Mouse (Mus musculus) forebrain, embryonic 10.5 days (tissue): Measurements from ENCODE around the gene Ubb. TPM values are rescaled to one million over a fixed set of nuclear protein-coding genes. Genes with fewer than 3 reads are reported as not detected.
A peak's percentile ranks its signal among the peaks of the same experiment; 100 is the strongest.
"Not testable (repeated sequence)": the region's sequence is repeated elsewhere in the genome, so short reads cannot be mapped to it uniquely, and the experiment has no call there.

ENCODE experiments used
- DNase-seq: peaks from one replicate; pipeline ENCODE4 v3.0.0-alpha.2; 2017; ENCODE audit warnings: low spot score; ENCODE audit errors: extremely low spot score
- H3K27ac ChIP-seq: fragments of 300-500 bp; sonication (generic); 2 replicates; pipeline ENCODE4 v1.5.1; 2016; ENCODE audit warnings: mild to moderate bottlenecking
- H3K27me3 ChIP-seq: fragments of 300-500 bp; sonication (generic); 2 replicates; pipeline ENCODE4 v1.6.1; 2016; ENCODE audit warnings: mild to moderate bottlenecking; ENCODE audit not compliant: poor library complexity, severe bottlenecking
- H3K36me3 ChIP-seq: fragments of 300-500 bp; sonication (generic); replicated peaks from 2 replicates; pipeline ENCODE4 v1.6.1; 2016; ENCODE audit warnings: mild to moderate bottlenecking, moderate library complexity
- H3K4me1 ChIP-seq: fragments of 300-500 bp; sonication (generic); 2 replicates; pipeline ENCODE4 v1.6.1; 2016
- H3K4me3 ChIP-seq: fragments of 300-500 bp; sonication (generic); 2 replicates; pipeline ENCODE4 v1.5.1; 2016; ENCODE audit warnings: mild to moderate bottlenecking, moderate library complexity
- H3K9me3 ChIP-seq: fragments of 300-500 bp; sonication (generic); 2 replicates; pipeline ENCODE4 v1.6.1; 2016; ENCODE audit warnings: mild to moderate bottlenecking, moderate library complexity
- WGBS: fragments of 180-500 bp; shearing (Covaris S2); methylation state at CpG from one replicate; pipeline ENCODE4 v1.1.7; 2016; 5-methylcytosine and 5-hydroxymethylcytosine counted together
- polyA plus RNA-seq: library from polyadenylated mRNA; unstranded; fragments of >200 nt; fragmentation: Nextera tagmentation; extraction: Ambion mirVana; gene quantifications from 2 replicates; pipeline ENCODE4 v1.2.1, GENCODE M21; 2016

Ubb gene
- polyA plus RNA-seq: 3,270 and 3,283 TPM in 2 replicates

DNA sequence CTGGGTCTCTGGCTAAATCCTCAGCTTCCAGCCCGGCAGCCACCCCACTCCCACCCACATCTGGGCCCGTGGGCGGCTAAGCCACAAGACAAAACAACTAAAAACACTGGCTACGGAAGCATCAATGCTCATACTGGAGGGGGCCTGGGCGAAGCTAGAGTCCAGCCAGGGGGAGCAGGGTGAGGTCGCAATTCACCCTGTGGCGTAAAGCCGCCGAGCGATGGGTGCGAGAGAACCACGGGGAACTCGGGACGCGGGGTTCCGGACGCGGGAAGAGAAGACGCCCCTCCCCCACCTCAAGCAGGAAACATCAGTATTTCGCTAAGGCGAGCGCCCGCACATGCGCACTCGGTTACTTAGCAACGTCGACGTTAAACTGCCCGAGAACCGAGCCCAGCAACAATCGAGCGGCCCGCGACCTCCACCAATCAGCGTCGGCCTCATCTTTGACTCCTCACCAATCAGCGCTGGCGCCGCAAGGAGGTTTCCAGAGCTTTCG lies at the start of gene Ubb:
Ubb (plus strand) TSS at position 445 of the 499 bp plus-strand sequence.
- Histone ChIP-seq H3K4me3 (peak within 1 kb of the TSS; percentile 80), H3K27me3 (no peaks in the 10 kb centered on the region), H3K27ac (peak within 1 kb of the TSS; percentile 100), H3K4me1 (peaks cover 43% of the 10 kb centered on the region), H3K36me3 (peaks cover 31% of the 10 kb centered on the region), H3K9me3 (no peaks in the 10 kb centered on the region)
- peak; percentile 99 for DNase-seq
- WGBS: under 1% methylated on average over 40 of the region's 40 CpGs

DNA sequence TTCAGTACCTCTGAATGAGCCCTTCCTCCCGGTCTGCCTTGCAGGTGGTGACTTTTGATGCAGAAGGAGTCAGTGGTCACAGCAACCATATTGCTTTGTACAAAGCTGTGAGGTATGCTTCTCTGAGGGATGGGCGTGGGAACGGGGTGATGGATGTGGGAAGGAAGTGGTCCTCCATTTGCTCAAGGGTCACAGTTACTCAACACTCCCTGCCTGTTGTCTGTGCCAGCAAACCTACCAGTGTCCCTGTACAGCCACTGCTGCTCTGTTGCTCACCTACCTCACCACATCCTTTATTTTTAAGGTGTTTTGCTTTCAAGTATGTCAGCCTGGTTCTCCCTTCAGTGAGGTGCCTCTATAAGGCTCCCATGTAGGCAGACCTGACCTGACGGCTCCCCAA lies 43.3 kb upstream of the Ubb start:
- H3K4me3 ChIP-seq: no peak overlapping the region
- H3K36me3 ChIP-seq: peaks cover 2% of the 10 kb centered on the region; the same call in 1 of the 2 replicates
- DNase-seq: no peak
- H3K4me1 ChIP-seq: peaks cover 4% of the 10 kb centered on the region
- WGBS: 86% methylated on average over 4 of the region's 4 CpGs
- H3K27ac ChIP-seq: no peak overlapping the region
- no peaks in the 10 kb centered on the region for H3K27me3 ChIP-seq
- no peaks in the 10 kb centered on the region for H3K9me3 ChIP-seq

DNA sequence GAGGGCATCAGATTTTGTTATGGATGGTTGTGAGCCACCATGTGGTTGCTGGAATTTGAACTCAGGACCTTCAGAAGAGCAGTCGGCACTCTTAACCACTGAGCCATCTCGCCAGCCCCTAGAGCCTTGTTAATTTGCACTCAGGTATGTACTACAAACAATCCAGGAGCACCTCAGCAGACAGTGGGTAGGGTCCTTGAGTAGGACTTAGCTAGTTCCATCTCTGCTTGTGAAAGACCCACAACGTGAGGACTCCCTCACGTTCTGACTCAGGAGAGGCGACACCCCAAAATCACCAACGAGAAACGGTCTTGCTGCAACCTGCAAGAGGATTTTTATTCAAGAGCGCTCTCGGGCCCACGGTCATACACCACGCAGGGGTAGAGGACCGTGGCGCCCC lies 42.6 kb upstream of the Ubb start:
- not testable (repeated sequence) for H3K27me3 ChIP-seq, H3K36me3 ChIP-seq, H3K27ac ChIP-seq, DNase-seq, H3K4me1 ChIP-seq, H3K9me3 ChIP-seq, H3K4me3 ChIP-seq
- 96% methylated on average over 13 of the region's 13 CpGs for WGBS

DNA sequence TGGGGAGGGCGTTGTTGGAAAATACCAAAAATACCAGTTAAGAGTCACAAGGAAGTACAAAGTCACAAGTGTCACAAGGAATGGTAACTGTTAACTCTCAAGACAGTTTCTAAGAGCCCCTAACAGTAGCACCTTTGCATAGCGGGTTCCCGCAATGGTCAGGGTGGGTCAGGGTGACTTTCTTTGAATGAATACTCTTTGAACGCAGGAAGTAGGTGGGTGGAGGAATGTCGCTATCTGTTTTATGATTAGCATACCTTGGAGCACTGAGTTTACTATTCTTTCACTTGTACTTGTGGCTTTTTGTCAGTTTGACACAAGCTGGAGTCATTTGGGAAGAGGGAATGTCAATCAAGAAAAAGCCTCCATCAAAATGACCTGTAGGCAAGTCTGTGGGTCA lies 42.2 kb upstream of the Ubb start:
- WGBS: 95% methylated on average over 5 of the region's 5 CpGs
- not testable (repeated sequence) for H3K4me3 ChIP-seq, H3K9me3 ChIP-seq, H3K27ac ChIP-seq, DNase-seq, H3K27me3 ChIP-seq, H3K4me1 ChIP-seq
- peaks cover 11% of the 10 kb centered on the region; the same call in 1 of the 2 replicates for H3K36me3 ChIP-seq

DNA sequence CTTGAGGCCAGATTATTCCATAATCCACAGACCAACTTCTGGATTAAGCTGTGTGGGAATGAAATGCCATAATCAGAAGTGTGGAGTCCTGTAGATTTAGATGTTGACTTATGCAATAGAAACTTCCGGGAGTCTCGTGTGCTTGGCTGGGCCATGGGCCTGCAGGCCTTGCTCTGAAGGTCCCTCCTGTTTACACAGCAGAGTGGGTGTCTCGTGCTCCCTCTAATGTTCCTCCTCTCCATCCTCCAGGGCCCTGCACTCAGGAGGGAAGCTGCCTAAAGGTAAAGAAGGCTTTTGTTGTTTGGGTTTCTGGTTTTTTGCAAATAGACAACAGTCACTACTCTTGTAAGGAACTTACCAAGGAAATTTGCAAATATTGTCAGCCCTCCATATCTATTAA lies 41.4 kb upstream of the Ubb start:
- H3K9me3 ChIP-seq: no peaks in the 10 kb centered on the region
- DNase-seq: no peak
- 88% methylated on average over 3 of the region's 3 CpGs for WGBS

DNA sequence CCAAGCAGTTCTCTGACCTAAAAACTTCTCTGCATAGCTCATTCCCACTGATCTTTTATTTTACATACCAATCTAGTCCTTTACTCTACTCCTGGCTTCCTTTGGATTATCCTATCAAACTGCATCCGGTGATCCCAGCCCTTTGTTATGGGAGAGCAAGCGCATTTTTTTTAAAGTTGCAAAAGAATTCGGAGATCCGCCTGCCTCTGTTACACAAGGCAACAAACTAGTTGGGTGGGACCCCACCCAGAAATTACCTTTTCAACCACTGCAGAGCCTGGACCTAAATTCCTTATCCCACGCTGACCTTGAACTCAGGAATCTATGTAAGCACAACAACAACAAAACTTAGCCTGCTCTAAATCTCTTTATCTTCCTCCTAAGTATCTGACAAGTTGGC lies 40.0 kb upstream of the Ubb start:
- peaks cover 11% of the 10 kb centered on the region; the same call in 1 of the 2 replicates for H3K36me3 ChIP-seq
- no peaks in the 10 kb centered on the region for H3K9me3 ChIP-seq
- DNase-seq: no peak
- peaks cover 4% of the 10 kb centered on the region for H3K4me1 ChIP-seq
- no peaks in the 10 kb centered on the region for H3K27me3 ChIP-seq
- H3K4me3 ChIP-seq: no peak overlapping the region
- WGBS: 91% methylated on average over 5 of the region's 5 CpGs
- H3K27ac ChIP-seq: no peak overlapping the region

More for the DNA sequence above, 41.4 kb upstream of the Ubb start:
- peaks cover 11% of the 10 kb centered on the region; the same call in 1 of the 2 replicates for H3K36me3 ChIP-seq
- H3K4me1 ChIP-seq: peaks cover 4% of the 10 kb centered on the region
- no peaks in the 10 kb centered on the region for H3K27me3 ChIP-seq
- no peak overlapping the region for H3K4me3 ChIP-seq
- H3K27ac ChIP-seq: no peak overlapping the region

DNA sequence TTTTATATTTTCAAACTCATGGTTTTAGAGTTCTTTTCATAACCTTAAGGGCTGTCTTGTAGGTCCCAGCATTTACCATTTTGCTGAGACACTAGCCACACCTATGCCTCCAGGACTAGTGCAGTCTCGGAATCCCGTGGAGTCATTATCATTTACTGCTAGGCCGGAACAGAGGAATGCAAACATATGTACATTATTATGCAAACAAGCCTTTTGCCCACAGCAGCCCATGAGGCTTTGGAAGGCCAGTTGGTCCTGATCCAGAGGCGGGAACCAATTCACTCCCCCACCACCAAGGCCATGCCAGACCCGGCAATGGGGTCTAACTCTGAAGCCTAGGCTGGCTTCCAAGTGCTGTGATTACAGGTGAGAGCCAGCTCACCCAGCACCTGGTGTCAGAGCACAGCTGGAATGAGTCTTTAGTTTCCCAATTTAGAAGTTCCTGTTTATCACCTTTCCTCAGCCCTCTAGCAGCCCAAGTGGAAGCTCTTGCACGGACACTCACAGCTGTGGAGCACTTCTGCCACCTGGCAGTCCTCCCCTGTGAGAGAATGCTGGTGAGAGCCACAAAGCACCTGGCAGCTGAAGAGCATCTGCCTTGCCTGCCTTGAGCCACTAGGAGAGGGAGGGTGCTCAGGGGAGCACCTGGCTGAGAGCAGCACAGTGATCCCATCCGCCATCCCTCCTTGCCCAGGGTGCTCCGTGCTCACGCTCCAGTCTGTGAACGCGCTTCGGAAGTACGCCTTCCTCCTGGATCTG lies 39.3 kb upstream of the Ubb start:
- peaks cover 4% of the 10 kb centered on the region for H3K4me1 ChIP-seq
- no peak overlapping the region for H3K4me3 ChIP-seq
- H3K36me3 ChIP-seq: peaks cover 11% of the 10 kb centered on the region; the same call in 1 of the 2 replicates
- no peak for DNase-seq
- 84% methylated on average over 13 of the region's 13 CpGs for WGBS
- H3K9me3 ChIP-seq: no peaks in the 10 kb centered on the region
- no peak overlapping the region for H3K27ac ChIP-seq
- H3K27me3 ChIP-seq: no peaks in the 10 kb centered on the region

DNA sequence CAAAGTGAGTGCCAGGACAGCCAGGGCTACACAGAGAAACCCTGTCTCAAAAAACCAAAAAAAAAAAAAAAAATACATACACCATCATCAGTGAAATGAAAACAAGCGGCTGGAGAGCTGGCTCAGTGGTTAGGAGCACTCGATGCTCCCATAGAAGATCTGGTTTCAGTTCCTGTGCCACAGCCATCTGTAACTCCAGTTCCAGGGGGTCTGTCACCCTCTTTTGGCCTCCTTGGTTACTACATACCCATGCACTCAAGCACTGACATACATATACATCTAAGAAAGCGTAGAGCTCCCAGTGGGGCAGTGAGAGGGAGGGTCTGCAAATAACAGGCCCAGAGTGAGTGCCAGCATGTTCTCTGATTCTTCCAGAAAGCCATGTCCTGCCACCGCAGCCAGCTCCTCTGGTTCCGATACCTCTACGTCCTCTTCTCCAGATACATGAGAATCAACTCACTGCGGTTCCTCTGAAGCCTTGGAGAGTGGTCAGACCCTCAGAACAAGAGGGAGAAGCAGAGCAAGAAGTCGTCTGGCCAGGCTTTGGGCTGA lies 38.4 kb upstream of the Ubb start:
- no peak for DNase-seq
- H3K27ac ChIP-seq: no peak overlapping the region
- WGBS: 89% methylated on average over 8 of the region's 8 CpGs

DNA sequence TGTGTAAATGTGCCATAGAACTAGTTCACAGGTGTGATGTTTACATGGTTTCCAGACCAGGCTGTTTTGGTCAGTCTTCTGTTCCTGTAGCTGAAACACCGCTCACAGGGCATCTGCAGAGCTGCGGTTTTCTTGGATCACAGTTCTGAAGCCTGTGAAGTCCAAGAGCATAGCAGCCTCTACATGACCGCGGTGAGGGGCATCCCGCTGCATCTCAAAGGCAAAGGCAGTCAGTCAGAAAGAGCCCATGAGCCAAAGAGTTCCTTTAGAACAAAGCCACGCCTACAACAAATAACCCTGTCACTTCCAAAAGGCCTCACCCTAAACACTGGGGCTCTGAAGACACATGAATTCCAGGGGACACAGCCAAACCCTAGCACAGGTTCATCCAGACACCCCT lies 37.7 kb upstream of the Ubb start:
- 75% methylated on average over 6 of the region's 6 CpGs for WGBS
- no peak overlapping the region for H3K27ac ChIP-seq
- no peak for DNase-seq
- H3K4me3 ChIP-seq: no peak overlapping the region
- H3K27me3 ChIP-seq: no peaks in the 10 kb centered on the region
- H3K9me3 ChIP-seq: no peaks in the 10 kb centered on the region
- peaks cover 11% of the 10 kb centered on the region; the same call in 1 of the 2 replicates for H3K36me3 ChIP-seq
- H3K4me1 ChIP-seq: peaks cover 4% of the 10 kb centered on the region

More for the DNA sequence above, 38.4 kb upstream of the Ubb start:
- Histone ChIP-seq H3K27me3 (no peaks in the 10 kb centered on the region), H3K4me1 (peaks cover 4% of the 10 kb centered on the region), H3K9me3 (no peaks in the 10 kb centered on the region), H3K36me3 (peaks cover 11% of the 10 kb centered on the region; the same call in 1 of the 2 replicates), H3K4me3 (no peak overlapping the region)

DNA sequence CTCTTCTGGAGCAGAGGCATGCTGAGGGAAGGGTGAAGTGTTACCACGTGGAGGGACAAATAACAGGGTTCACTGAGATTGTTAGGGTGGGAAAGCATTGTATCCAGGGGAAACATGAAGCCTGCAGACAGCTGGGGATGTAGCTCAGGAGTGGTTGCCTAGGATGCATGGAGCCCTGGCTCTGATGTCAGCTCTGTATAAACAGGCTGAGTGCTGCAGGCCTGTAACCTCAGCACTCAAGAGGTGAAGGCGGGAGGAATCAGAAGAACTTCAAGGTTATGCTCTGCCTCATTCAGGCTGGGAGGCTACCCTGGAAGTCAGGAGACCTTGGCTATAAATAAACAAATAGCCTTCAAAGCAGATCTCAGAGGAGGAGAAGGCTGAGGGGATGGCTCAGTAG lies 32.0 kb upstream of the Ubb start:
- Histone ChIP-seq H3K36me3 (peaks cover under 1% of the 10 kb centered on the region; the same call in 1 of the 2 replicates), H3K4me1 (peaks cover 6% of the 10 kb centered on the region; the same call in 1 of the 2 replicates), H3K9me3 (no peaks in the 10 kb centered on the region), H3K4me3 (no peak overlapping the region), H3K27ac (no peak overlapping the region), H3K27me3 (no peaks in the 10 kb centered on the region)
- WGBS: 33% methylated on average over 2 of the region's 2 CpGs
- no peak for DNase-seq

DNA sequence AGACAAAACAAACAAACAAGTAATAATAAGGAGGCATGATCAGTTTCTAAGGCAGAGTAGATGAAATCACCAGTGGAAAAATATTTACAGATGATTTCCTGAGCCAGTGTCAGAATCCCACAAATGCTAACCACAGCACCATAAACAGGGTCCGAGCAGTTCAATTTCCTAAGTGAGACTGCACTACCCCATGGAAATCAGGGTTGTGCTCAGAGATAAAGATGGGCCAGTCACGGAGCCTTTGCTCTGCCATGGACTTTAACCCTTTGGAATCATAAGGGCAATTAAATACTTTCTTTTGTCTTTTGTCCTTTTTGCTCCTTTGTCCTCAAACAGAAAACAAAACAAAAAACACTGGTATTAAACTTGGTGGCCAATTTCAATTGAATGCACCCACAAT lies 28.7 kb upstream of the Ubb start:
- Histone ChIP-seq H3K27ac (no peak overlapping the region), H3K27me3 (no peaks in the 10 kb centered on the region), H3K36me3 (peaks cover 28% of the 10 kb centered on the region), H3K4me3 (no peak overlapping the region), H3K4me1 (peaks cover 12% of the 10 kb centered on the region), H3K9me3 (no peaks in the 10 kb centered on the region)
- no peak for DNase-seq
- 84% methylated on average over 2 of the region's 2 CpGs for WGBS

DNA sequence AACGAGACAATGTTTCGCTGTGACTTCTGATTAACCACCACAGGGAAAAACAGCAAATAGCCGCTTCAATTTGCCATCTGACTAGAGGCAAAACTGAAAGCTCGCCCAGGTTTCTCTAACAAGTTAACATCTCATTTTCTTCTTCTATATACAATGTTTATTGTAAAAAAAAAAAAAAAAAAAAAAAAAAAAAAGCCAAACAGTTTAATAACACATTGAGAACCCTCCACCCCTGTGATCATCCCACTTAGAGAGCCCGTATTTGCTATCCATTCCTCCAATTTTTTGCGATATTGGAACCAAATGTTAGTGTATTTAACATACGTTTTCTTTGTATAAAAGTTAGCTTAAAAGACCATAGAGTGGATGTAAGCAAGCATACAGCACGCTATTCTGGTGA lies 13.9 kb upstream of the Ubb start:
- no peak for DNase-seq
- Histone ChIP-seq H3K4me1 (peaks cover 32% of the 10 kb centered on the region), H3K36me3 (peaks cover 34% of the 10 kb centered on the region), H3K9me3 (no peaks in the 10 kb centered on the region), H3K4me3 (peak overlapping the region; percentile 76; the same call in 1 of the 2 replicates), H3K27ac (no peak overlapping the region), H3K27me3 (peaks cover 35% of the 10 kb centered on the region)
- 87% methylated on average over 8 of the region's 8 CpGs for WGBS

DNA sequence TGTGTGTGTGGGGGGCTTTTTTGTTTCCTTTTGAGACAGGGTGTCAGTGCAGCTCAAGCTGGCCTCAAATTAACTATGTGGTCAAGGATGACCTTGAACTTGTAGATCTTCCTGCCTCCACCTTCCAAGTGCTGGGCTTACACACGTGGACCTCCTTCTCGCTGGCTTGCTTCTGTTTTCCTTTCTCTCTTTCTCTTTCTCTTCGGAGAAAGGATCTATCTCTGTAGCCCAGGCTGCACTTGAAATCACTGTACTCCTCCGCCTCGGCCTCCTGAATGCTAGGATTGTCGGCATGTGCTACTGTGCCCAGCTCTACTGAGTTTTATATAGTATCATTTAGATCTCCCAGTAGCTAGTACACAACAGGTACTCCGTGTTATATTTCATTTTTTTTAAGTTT lies 13.4 kb upstream of the Ubb start:
- Histone ChIP-seq H3K4me3 (peak overlapping the region; percentile 76), H3K4me1 (peaks cover 32% of the 10 kb centered on the region), H3K27me3 (peaks cover 35% of the 10 kb centered on the region), H3K9me3 (no peaks in the 10 kb centered on the region), H3K27ac (no peak overlapping the region), H3K36me3 (peaks cover 33% of the 10 kb centered on the region)
- WGBS: 47% methylated on average over 7 of the region's 7 CpGs
- DNase-seq: no peak
